Mouse (Mus musculus) MEL (cell line): ENCODE data around the gene Syt6. TPM values are rescaled to one million over a fixed set of nuclear protein-coding genes. Genes with fewer than 3 reads are reported as not detected.

Source experiments
- DNase-seq: peaks from one replicate; pipeline ENCODE4 v3.0.0; 2011; ENCODE audit warnings: low read depth, low spot score
- H3K27ac ChIP-seq: 2 replicates; pipeline ENCODE4 v1.5.1; 2012; ENCODE audit warnings: low read depth, mild to moderate bottlenecking, control low read depth, low read length, moderate library complexity; ENCODE audit not compliant: control insufficient read depth
- H3K27me3 ChIP-seq, 2 experiments: fragments of 150-350 bp in 1 of 2; sonication (generic) in 1 of 2; 2 replicates each; pipeline ENCODE4 v1.6.1; 2012; ENCODE audit warnings: low read length in 2 of 2, mild to moderate bottlenecking in 2 of 2, improper control_type of control experiment in 1 of 2, moderate library complexity in 1 of 2; ENCODE audit not compliant: insufficient read depth in 2 of 2, control insufficient read depth in 1 of 2
- H3K36me3 ChIP-seq, 2 experiments: 2 replicates each; pipeline ENCODE4 v1.6.1; 2012 to 2014; ENCODE audit warnings: low read length in 2 of 2, improper control_type of control experiment in 1 of 2, inconsistent platforms in 1 of 2, mild to moderate bottlenecking in 1 of 2; ENCODE audit not compliant: insufficient read depth in 2 of 2, control insufficient read depth in 1 of 2
- H3K4me1 ChIP-seq, 2 experiments: fragments of 150-350 bp in 1 of 2; sonication (generic) in 1 of 2; 2 replicates each; pipeline ENCODE4 v1.6.1; 2012; ENCODE audit warnings: low read length in 2 of 2, improper control_type of control experiment in 1 of 2, mild to moderate bottlenecking in 1 of 2; ENCODE audit not compliant: insufficient read depth in 2 of 2, control insufficient read depth in 1 of 2
- H3K4me3 ChIP-seq, 2 experiments: fragments of 150-350 bp in 1 of 2; sonication (generic) in 1 of 2; 2 replicates each; pipeline ENCODE4 v1.5.1; 2012; ENCODE audit warnings: low read depth in 2 of 2, low read length in 2 of 2, mild to moderate bottlenecking in 2 of 2, moderate library complexity in 2 of 2, control low read depth in 1 of 2, improper control_type of control experiment in 1 of 2; ENCODE audit not compliant: control insufficient read depth in 1 of 2, insufficient read depth in 1 of 2
- H3K79me2 ChIP-seq: 2 replicates; pipeline ENCODE4 v1.6.1; 2012; ENCODE audit warnings: mild to moderate bottlenecking, low read length, moderate library complexity; ENCODE audit not compliant: control insufficient read depth, poor library complexity, insufficient read depth
- H3K9ac ChIP-seq: 2 replicates; pipeline ENCODE4 v1.6.1; 2012; ENCODE audit warnings: low read depth, mild to moderate bottlenecking, control low read depth, low read length, moderate library complexity; ENCODE audit not compliant: control insufficient read depth, poor library complexity, severe bottlenecking
- H3K9me3 ChIP-seq: fragments of 150-350 bp; sonication (generic); replicated peaks from 2 replicates; pipeline ENCODE4 v1.6.1; 2012; ENCODE audit warnings: mild to moderate bottlenecking, low read length, improper control_type of control experiment, moderate library complexity; ENCODE audit not compliant: insufficient read depth
- CHD1 ChIP-seq: IDR thresholded peaks from 2 replicates; pipeline ENCODE4 v1.6.1; 2012; ENCODE audit warnings: low read depth, mild to moderate bottlenecking, inconsistent platforms, low read length, improper control_type of control experiment
- ELF1 ChIP-seq: IDR thresholded peaks from 2 replicates; pipeline ENCODE4 v1.6.1; 2014; ENCODE audit warnings: low read depth, mild to moderate bottlenecking, inconsistent platforms, low read length, improper control_type of control experiment, moderate library complexity
- EP300 ChIP-seq, 2 experiments: IDR thresholded peaks; 2 replicates each; pipeline ENCODE4 v1.6.1; 2011; ENCODE audit warnings: improper control_type of control experiment in 2 of 2, low read length in 2 of 2, low read depth in 1 of 2, mild to moderate bottlenecking in 1 of 2
- ETS1 ChIP-seq: IDR thresholded peaks from 2 replicates; pipeline ENCODE4 v1.6.1; 2012; ENCODE audit warnings: low read depth, mild to moderate bottlenecking, inconsistent platforms, low read length, improper control_type of control experiment, moderate library complexity
- GABPA ChIP-seq: IDR thresholded peaks from 2 replicates; pipeline ENCODE4 v1.6.1; 2012; ENCODE audit warnings: low read depth, mild to moderate bottlenecking, inconsistent platforms, low read length, improper control_type of control experiment, moderate library complexity
- GATA1 ChIP-seq: IDR thresholded peaks from 2 replicates; pipeline ENCODE4 v1.6.1; 2011; ENCODE audit warnings: low read depth, low read length, improper control_type of control experiment
- HCFC1 ChIP-seq: IDR thresholded peaks from 2 replicates; pipeline ENCODE4 v1.6.1; 2012; ENCODE audit warnings: low read depth, mild to moderate bottlenecking, inconsistent platforms, low read length, improper control_type of control experiment, moderate library complexity
- KAT2A ChIP-seq: conservative IDR thresholded peaks from 2 replicates; pipeline ENCODE4 v1.6.1; 2012; ENCODE audit warnings: low read depth, low read length, improper control_type of control experiment, inconsistent platforms
- MAFK ChIP-seq: IDR thresholded peaks from 2 replicates; pipeline ENCODE4 v1.6.1; 2011; ENCODE audit warnings: low read depth, mild to moderate bottlenecking, low read length, improper control_type of control experiment, borderline replicate concordance
- MEF2A ChIP-seq: IDR thresholded peaks from 2 replicates; pipeline ENCODE4 v1.6.1; 2014; ENCODE audit warnings: low read depth, mild to moderate bottlenecking, inconsistent platforms, low read length, improper control_type of control experiment; ENCODE audit not compliant: poor library complexity, insufficient replicate concordance, severe bottlenecking; ENCODE audit errors: extremely low read depth
- MYC ChIP-seq: IDR thresholded peaks from 2 replicates; pipeline ENCODE4 v1.6.1; 2011; ENCODE audit warnings: low read depth, mild to moderate bottlenecking, low read length, improper control_type of control experiment, moderate library complexity
- NRF1 ChIP-seq: IDR thresholded peaks from 2 replicates; pipeline ENCODE4 v1.6.1; 2014; ENCODE audit warnings: low read depth, mild to moderate bottlenecking, inconsistent platforms, low read length, improper control_type of control experiment, moderate library complexity; ENCODE audit not compliant: poor library complexity, insufficient read depth, severe bottlenecking
- RAD21 ChIP-seq: IDR thresholded peaks from 2 replicates; pipeline ENCODE4 v1.6.1; 2011; ENCODE audit warnings: mild to moderate bottlenecking, low read depth, low read length, improper control_type of control experiment
- RCOR1 ChIP-seq: IDR thresholded peaks from 2 replicates; pipeline ENCODE4 v1.6.1; 2012; ENCODE audit warnings: low read depth, mild to moderate bottlenecking, inconsistent platforms, low read length, improper control_type of control experiment
- SIN3A ChIP-seq: IDR thresholded peaks from 2 replicates; pipeline ENCODE4 v1.6.1; 2012; ENCODE audit warnings: low read length, improper control_type of control experiment, inconsistent platforms
- SMC3 ChIP-seq: IDR thresholded peaks from 2 replicates; pipeline ENCODE4 v1.6.1; 2011; ENCODE audit warnings: low read depth, low read length, improper control_type of control experiment
- TBP ChIP-seq: IDR thresholded peaks from 2 replicates; pipeline ENCODE4 v1.8.0; 2011; ENCODE audit warnings: low read depth, low read length, improper control_type of control experiment
- TCF12 ChIP-seq: IDR thresholded peaks from 2 replicates; pipeline ENCODE4 v1.6.1; 2014; ENCODE audit warnings: low read depth, mild to moderate bottlenecking, inconsistent platforms, low read length, improper control_type of control experiment, moderate library complexity
- USF1 ChIP-seq: IDR thresholded peaks from 2 replicates; pipeline ENCODE4 v1.6.1; 2014; ENCODE audit warnings: low read depth, mild to moderate bottlenecking, inconsistent platforms, low read length, improper control_type of control experiment, moderate library complexity
- USF2 ChIP-seq, 2 experiments: IDR thresholded peaks; 2 replicates each; pipeline ENCODE4 v1.6.1; 2011 to 2012; ENCODE audit warnings: improper control_type of control experiment in 2 of 2, low read length in 2 of 2, borderline replicate concordance in 1 of 2, inconsistent platforms in 1 of 2, low read depth in 1 of 2, mild to moderate bottlenecking in 1 of 2; ENCODE audit not compliant: insufficient read depth in 1 of 2
- ZC3H11A ChIP-seq: IDR thresholded peaks from 2 replicates; pipeline ENCODE4 v1.6.1; 2012; ENCODE audit warnings: low read depth, mild to moderate bottlenecking, inconsistent platforms, low read length, improper control_type of control experiment
- ZMIZ1 ChIP-seq: IDR thresholded peaks from 2 replicates; pipeline ENCODE4 v1.6.1; 2012; ENCODE audit warnings: low read depth, mild to moderate bottlenecking, inconsistent platforms, low read length, improper control_type of control experiment, moderate library complexity
- polyA plus RNA-seq, 2 experiments: library from polyadenylated mRNA; stranded (reverse) in 1 of 2; unstranded in 1 of 2; fragments of >175 nt in 1 of 2; fragments of >200 nt in 1 of 2; gene quantifications; 2 replicates each; pipeline versions ENCODE4 v1.2.1 to v1.2.4; 2012; ENCODE audit warnings: low replicate concordance in 2 of 2, low read depth in 1 of 2; ENCODE audit not compliant: insufficient read length in 2 of 2, insufficient read depth in 1 of 2, missing spikeins in 1 of 2
- total RNA-seq: library from RNA; depleted of rRNA; stranded (reverse); fragments of 300-350 nt; gene quantifications from 2 replicates; pipeline ENCODE4 v1.2.3, GENCODE M21; 2012; rRNA removed

Gene Syt6
- total RNA-seq (0.04 TPM in 1 of 2 replicates, not detected in the other), polyA plus RNA-seq (not detected)

DNA sequence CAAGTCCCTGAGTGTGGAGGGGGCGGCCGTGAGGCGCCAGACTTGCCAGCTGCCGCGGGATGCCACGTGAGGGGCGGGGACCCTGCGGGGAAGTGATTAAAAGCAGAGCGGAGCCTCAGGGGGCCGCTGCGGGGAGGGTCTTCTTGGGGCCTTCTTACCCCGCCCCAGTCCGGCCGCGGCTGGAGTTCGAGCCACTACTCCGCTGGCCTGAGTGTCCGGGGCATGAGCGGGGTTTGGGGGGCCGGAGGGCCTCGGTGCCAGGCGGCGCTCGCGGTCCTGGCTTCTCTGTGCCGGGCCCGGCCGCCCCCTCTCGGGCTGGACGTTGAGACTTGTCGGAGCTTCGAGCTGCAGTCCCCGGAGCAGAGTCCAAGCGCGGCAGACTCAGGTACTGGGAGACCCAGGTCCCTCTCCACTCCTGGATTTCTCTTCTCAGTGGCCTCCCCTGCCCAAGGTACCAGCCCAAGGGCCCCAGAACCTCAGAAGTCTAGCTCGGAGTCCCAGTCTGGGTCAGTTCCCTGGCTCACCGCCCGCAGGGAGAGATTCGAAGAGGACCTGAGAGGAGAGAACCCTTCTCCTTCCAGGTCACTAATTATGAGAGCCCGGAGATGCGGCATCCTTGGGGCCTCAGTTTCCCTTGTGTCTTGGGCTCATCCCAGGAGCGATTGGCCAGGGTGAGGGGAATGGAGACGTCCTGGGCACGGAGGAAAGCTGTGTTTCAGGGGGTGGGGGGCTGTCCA lies at the start of gene Syt6:
TSS of gene Syt6 (plus strand) at position 76 of the 737 bp plus-strand sequence.
- H3K4me1 ChIP-seq = no peaks in the 10 kb centered on the region
- no peaks in the 10 kb centered on the region for H3K9me3 ChIP-seq
- no peaks in the 10 kb centered on the region; a peak in 1 of 4 replicates for H3K27me3 ChIP-seq
- no peak within 1 kb of the TSS for H3K4me3 ChIP-seq
- no peak within 1 kb of the TSS for H3K27ac ChIP-seq
- H3K9ac ChIP-seq = no peak within 1 kb of the TSS
- H3K79me2 ChIP-seq = no peaks in the 10 kb centered on the region
- TF ChIP-seq TBP (no peak), GATA1 (no peak), CHD1 (no peak), ELF1 (no peak), NRF1 (no peak), ETS1 (no peak), MEF2A (no peak), TCF12 (no peak), ZMIZ1 (no peak), USF1 (no peak), MYC (no peak), GABPA (no peak), RAD21 (no peak), EP300 (IDR thresholded peaks at IDR 0.05; ENCODE audit: low read depth in 1 of 2, low read length in 2 of 2) (no peak), HCFC1 (no peak), SMC3 (no peak), RCOR1 (no peak), ZC3H11A (no peak)
- H3K36me3 ChIP-seq = no peaks in the 10 kb centered on the region
- no peak for DNase-seq

DNA sequence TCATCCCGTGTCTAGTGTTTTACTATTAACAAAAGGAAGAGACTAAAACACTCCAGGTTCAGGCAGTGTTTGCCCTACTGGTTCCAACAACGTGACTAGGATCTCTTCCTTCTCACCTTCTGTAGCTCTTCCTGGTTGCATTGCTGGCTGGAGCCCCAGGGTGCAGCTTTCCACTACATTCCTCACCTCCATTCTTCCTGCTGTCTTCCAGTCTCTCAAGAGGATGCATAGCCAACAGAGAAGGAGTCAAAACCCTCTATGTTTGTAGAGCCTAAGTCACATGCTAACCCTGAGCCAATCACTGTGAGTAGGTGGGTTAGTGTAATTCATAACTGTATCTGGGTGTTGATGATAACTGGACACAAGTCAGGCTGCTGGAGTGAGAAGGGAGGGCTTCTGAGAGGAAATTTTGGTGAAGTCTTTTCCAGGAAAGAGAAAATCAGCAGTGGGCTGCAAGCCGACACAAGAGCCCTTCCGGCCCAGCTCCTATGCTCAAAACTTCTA lies 48.8 kb upstream of the Syt6 start:
- Histone ChIP-seq H3K9ac (no peak overlapping the region), H3K27me3 (peaks cover 0 to 5% of the 10 kb centered on the region in 2 experiments; a peak in 2 of 4 replicates), H3K27ac (no peak overlapping the region), H3K9me3 (no peaks in the 10 kb centered on the region), H3K79me2 (no peaks in the 10 kb centered on the region), H3K4me3 (no peak overlapping the region), H3K4me1 (no peaks in the 10 kb centered on the region), H3K36me3 (no peaks in the 10 kb centered on the region)
- TF ChIP-seq KAT2A (no peak), HCFC1 (no peak), ZC3H11A (no peak), MAFK (no peak), RCOR1 (no peak), TCF12 (no peak), TBP (no peak), USF2 (IDR thresholded peaks at IDR 0.05; ENCODE audit: borderline replicate concordance in 1 of 2, insufficient read depth in 1 of 2, low read depth in 1 of 2, low read length in 2 of 2) (no peak), MEF2A (no peak), SIN3A (no peak), SMC3 (no peak)
- DNase-seq = no peak
